Mouse (Mus musculus) neural tube, embryonic 10.5 days (tissue): ENCODE data around the gene Hdgf.

Experiments used
- DNase-seq: peaks from one replicate; pipeline ENCODE4 v3.0.0-alpha.2; 2017; ENCODE audit warnings: low spot score; ENCODE audit errors: extremely low spot score

The Hdgf gene

GRCm38 (mm10) chr3:87944838-87945600 is 38.9 kb downstream of the Hdgf start:
- peak; percentile 44 for DNase-seq

DNA sequence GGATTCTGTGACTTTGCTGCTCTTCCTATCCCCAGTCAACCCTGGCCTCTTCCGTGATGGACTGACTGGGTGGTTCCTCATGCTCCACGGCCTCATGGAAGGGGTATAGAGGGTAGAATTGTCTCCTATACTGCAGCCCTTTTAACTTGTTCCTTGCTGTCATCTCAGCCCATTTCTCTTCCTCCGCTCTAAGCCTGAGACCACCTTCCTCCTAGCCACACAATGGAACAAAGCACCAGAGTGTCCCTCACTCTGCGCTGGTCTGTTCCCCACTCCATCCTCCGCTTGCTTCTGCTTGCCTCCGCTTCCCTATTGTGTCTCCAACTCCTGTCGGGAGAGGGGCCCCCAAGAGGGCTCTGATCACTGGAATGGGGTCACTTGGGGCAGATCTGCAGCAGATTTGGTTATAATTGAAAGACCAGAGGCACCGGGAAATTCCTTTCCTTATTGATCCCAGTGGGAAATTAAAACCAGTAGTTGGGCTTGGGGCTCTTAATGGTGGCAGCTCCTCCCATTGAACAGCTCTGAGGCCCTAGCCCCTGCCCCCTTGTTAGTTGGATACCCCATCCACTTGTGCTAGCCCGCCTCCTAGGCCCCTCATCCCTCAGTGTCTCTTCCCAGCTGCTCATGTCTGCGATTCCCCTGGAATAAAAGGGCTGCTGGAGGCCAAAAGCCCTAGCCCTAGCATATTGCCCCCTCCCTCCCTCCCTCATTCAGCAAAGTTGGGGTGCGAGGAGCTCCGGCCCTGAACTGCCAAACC is 39.8 kb downstream of the Hdgf start:
- peak; percentile 64 for DNase-seq

DNA sequence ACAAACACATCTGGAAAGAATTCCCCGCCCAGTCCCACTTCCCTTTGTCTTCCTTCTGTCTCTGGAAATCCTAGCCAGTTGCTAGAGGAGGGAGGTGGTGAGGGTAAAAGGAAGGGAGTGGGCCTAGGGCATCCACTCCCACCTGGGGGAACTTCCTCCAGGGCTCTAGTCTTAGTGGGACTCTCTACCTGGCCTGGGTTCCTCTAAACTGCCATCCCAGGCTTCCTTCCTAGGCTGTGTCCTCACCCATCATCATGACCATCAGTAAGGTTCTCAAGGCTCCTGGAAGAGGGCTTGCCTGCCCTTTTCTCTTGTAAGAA is 40.4 kb downstream of the Hdgf start:
- no peak for DNase-seq

DNA sequence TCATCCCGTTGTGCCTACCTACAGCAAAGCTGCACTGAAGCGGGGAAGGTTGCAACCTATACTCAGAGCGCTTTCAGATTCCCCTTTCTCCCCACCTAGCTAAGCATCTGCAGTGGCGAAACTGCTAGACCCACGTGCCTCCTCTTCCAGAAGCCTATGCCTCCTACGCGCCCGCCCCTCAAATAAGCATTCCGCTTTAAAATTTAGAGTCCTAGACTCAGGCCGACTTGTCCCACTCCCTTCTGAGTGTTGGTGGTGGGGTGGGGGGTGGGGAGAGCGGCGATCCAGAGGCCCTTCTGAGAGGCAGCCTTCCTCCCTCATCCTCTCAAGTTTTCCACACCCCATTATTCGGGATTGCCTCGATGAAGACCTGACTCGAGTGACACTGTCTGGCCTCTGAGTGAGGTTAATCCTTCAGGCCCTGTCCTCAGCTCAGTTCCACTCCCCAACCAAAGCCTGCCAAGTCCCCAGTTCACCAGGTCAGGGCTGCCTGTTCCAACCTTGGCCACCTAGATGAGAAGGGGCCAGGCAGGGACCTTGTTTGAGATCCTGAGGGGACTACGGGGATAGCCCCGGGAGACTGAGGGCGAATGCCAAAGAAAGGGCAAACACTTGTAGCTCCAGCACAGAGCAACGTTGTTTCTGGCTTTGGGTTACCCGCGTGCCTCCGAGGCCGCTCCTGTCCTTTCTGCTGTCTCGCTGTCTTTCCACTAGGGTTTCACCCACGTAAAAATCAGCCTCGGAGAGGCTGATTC is 41.1 kb downstream of the Hdgf start:
- DNase-seq = peak; percentile 78

GRCm38 (mm10) chr3:87947811-87948199 is 41.7 kb downstream of the Hdgf start:
- DNase-seq = peak; percentile 86

GRCm38 (mm10) chr3:87948378-87949265 is 42.5 kb downstream of the Hdgf start, which contains the start of gene Crabp2:
Gene Crabp2 (plus strand): TSS chr3:87948666.
- peak; percentile 82 for DNase-seq

DNA sequence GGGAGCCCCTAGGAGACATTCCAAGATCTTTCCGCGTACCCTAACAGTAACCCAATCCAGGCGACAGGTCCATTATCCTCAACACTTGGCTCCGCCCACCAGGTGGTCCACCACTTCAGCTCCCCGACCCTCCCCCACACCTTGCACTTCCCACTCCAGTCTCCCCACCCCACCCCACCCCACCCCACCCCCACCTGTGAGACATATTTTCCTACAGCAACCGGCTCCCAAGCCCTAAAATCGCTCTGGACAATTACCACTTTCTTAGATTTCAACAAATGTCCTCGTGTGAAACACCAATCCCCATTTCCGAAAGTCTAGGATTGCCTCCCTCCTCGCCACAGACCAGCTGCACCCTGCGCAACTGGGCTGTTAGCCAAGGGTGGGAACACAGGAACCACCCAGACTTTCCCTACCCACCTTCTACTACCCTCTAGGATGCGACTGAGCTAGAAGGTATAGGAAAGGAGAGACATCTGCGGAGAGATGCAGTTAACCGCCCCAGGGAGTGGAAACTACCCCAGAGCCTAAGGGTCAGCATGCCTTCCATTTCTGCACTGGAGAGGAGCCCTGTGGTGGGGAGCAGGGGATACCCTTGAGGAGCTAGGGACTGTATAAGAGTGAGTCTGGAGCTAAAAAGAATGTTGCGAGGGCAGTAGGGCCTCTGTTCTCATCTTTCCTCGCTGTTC is 43.3 kb downstream of the Hdgf start:
- DNase-seq = peak; percentile 55

DNA sequence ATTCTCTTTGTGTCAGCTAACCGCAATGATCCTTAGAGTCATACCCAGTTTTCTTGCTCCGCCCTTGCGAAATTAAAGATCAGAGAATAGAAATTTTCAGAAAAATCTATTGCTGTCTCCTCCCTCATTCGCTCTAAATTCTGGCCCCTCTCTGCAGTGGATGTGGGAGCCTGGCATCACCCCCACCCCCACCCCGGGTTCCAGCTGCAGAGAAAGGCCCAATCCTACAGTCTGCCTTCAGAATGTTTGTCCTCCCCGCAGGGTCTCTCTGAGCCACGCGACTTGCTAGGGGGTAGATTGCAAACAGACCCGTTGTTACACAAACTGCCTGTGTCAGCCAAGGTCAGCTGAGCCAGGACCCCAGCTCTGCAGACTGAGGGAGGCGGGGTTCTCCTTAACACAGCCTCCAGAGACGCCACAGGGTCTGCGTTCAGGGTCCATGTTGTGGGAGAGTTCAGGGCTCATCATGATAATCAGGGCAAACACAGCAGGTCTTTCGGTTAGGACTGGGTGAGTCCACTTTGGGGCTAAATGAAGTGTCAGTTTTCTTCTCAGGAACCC is 43.9 kb downstream of the Hdgf start:
- peak; percentile 61 for DNase-seq

GRCm38 (mm10) chr3:87951946-87952345 is 45.8 kb downstream of the Hdgf start:
- DNase-seq = no peak

DNA sequence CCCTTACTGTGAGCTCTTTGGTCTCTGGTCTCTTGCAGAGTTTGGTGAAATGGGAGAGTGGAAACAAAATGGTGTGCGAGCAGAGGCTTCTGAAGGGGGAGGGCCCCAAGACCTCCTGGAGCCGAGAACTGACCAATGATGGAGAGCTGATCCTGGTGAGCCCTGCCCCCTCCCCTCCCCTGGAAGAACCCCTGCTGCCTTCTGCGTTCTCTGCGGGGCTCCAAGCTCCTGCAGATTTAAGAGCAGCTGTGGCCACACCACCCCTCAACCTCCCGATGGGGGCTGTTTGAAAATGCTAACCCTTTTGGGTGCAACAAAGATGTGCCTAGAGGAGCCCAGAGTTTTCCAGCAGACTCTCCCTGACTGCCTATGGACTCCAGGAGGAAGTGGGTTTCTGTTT is 46.3 kb downstream of the Hdgf start:
- DNase-seq = peak; percentile 45

DNA sequence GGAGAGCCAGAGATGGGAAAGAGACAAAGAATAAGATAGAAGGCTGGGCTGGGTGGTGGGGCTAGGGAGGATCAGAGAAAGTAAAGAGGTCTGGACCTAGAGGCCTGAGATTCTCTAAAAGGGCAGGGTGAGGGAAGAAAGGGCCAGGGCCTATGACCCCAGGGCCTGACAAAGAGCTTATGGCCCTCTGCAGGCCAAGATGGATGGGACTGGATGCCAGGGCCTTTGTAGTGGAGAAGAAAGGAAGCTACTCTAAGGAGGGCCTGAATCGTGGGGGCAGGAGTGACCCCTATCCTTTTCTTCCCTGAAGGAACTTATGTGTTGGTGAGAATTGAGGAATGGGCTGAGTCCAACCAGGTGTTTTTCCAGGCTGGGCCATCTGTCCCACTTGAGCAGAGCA is 51.9 kb downstream of the Hdgf start:
- peak; percentile 64 for DNase-seq

- no peak for DNase-seq
Measured at GRCm38 (mm10) chr3:87958476-87958875, 52.4 kb downstream of the Hdgf start.

DNA sequence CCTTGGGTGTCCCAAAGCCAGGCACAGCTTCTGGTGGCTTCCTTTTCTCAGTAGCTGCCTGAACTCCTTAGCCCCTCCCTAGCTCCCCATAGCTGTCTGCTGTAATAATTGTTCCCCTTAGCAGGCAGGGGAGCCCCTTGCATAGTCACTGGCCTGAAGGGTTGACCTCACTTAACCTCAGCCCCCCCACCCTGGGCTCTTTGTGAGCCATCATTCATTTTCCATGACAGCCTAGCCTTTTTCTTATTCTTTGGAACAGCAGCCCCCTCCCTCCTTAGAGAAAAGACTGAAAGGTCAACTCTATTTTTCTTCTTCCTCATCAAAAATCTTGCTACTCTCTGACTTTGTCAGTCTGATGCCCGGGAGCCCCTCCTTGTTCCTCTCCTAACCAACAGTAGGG is 52.8 kb downstream of the Hdgf start:
- DNase-seq = peak; percentile 65

- DNase-seq = peak; percentile 46
Measured at GRCm38 (mm10) chr3:87959371-87959770, 53.2 kb downstream of the Hdgf start.

DNA sequence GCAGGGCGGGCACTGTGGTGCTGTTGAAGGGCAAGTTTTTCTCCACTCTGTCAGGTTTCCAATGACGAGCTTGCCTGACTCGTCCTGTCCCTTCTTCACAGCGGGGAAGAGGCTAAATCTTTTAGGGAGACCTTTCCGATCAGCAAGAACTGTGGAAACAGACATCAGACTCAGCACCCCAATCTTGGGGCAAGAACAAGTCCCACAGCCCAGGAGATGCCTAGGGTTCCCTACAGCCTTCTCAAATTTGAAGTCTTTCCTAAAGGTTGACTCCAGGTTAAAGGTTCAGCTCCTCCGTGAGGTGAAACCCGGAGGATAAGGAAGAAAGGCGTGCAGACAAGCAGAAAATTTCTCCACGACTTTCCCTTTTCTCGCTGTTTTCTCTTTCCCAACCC is 54.1 kb downstream of the Hdgf start:
- no peak for DNase-seq

DNA sequence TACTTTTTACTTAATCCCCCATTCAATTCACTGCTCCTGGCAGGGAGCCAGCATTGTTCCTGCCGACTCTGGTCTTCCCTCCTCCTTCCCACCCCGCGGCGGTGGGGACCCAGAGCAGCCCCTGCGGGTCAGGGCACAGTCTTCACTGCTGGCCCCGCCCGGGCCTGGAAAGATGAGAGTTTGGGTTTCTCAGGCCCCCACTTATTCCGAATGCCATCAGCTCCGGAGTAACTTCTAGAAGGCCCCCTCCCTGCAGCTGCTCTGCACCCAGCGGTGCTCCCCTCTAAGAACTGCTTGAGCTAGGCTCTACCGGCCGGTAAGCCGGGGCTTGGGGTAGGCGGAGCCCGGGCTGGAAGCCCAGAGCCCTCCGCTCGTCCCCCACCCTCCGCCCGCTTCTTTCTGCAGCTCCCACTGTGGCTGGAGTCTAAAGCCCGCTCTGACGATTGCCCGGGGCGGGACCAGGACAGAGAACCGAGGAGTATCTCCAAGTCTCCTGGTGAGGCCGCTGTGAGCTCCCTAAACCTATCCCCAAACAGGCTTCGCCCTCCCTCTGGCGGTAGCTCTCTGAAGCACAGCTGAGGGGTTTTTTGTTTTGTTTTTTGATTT is 54.6 kb downstream of the Hdgf start:
- DNase-seq = peak; percentile 90
